Mouse (Mus musculus): ENCODE measurements at regions not wholly inside any gene's neighbourhood (a gene's known extent, or its start where the extent isn't known, plus 50 kb on each side); places are given as distances from the start of the nearest gene placed in this dataset.

- no peak for DNase-seq (ENCODE audit: low spot score in 2 of 2)
Measured at GRCm38 (mm10) chr8:102845362-102845761, 59.9 kb upstream of the Cdh11 start.

GRCm38 (mm10) chr8:102860021-102860420 lies 74.6 kb upstream of the Cdh11 start:
- DNase-seq (ENCODE audit: low spot score in 2 of 2) = no peak

- DNase-seq (ENCODE audit: low spot score in 2 of 2) = no peak
Measured at GRCm38 (mm10) chr8:102899525-102899924, 114.1 kb upstream of the Cdh11 start.

GRCm38 (mm10) chr8:102900662-102901061 lies 115.2 kb upstream of the Cdh11 start:
- no peak for DNase-seq (ENCODE audit: low spot score in 2 of 2)

- DNase-seq (ENCODE audit: low spot score in 2 of 2) = no peak
Measured at GRCm38 (mm10) chr8:102907444-102907843, 122.0 kb upstream of the Cdh11 start.

GRCm38 (mm10) chr8:102931342-102931835 lies 145.9 kb upstream of the Cdh11 start:
- DNase-seq (ENCODE audit: low spot score in 2 of 2) = no peak

GRCm38 (mm10) chr8:102938771-102939170 lies 153.3 kb upstream of the Cdh11 start:
- no peak for DNase-seq (ENCODE audit: low spot score in 2 of 2)

- no peak for DNase-seq (ENCODE audit: low spot score in 2 of 2)
Measured at GRCm38 (mm10) chr8:102945546-102945945, 160.1 kb upstream of the Cdh11 start.

- no peak for DNase-seq (ENCODE audit: low spot score in 2 of 2)
Measured at GRCm38 (mm10) chr8:102978161-102978581, 192.7 kb upstream of the Cdh11 start.

GRCm38 (mm10) chr8:102983220-102983909 lies 197.9 kb upstream of the Cdh11 start:
- no peak for DNase-seq (ENCODE audit: low spot score in 2 of 2)

GRCm38 (mm10) chr8:102983910-102984225 lies 198.4 kb upstream of the Cdh11 start:
- DNase-seq (ENCODE audit: low spot score in 2 of 2) = no peak

- no peak for DNase-seq (ENCODE audit: low spot score in 2 of 2)
Measured at GRCm38 (mm10) chr8:103007284-103007984, 222.0 kb upstream of the Cdh11 start.

GRCm38 (mm10) chr8:103019121-103019520 lies 233.7 kb upstream of the Cdh11 start:
- DNase-seq (ENCODE audit: low spot score in 2 of 2) = peak; percentile 45 to 61

GRCm38 (mm10) chr8:103023237-103023636 lies 237.8 kb upstream of the Cdh11 start:
- no peak for DNase-seq (ENCODE audit: low spot score in 2 of 2)

- DNase-seq (ENCODE audit: low spot score in 2 of 2) = no peak
Measured at GRCm38 (mm10) chr8:103031708-103032107, 246.3 kb upstream of the Cdh11 start.

GRCm38 (mm10) chr8:103033956-103034355 lies 248.5 kb upstream of the Cdh11 start:
- no peak for DNase-seq (ENCODE audit: low spot score in 2 of 2)

GRCm38 (mm10) chr8:103072079-103072635 lies 286.7 kb upstream of the Cdh11 start:
- DNase-seq (ENCODE audit: low spot score in 2 of 2) = no peak

GRCm38 (mm10) chr8:103072646-103073045 lies 287.2 kb upstream of the Cdh11 start:
- DNase-seq (ENCODE audit: low spot score in 2 of 2) = no peak

- DNase-seq (ENCODE audit: low spot score in 2 of 2) = no peak
Measured at GRCm38 (mm10) chr8:103078559-103078958, 293.1 kb upstream of the Cdh11 start.

GRCm38 (mm10) chr8:103086956-103087482 lies 301.6 kb upstream of the Cdh11 start:
- DNase-seq (ENCODE audit: low spot score in 2 of 2) = no peak

GRCm38 (mm10) chr8:103096496-103097092 lies 311.2 kb upstream of the Cdh11 start:
- DNase-seq (ENCODE audit: low spot score in 2 of 2) = no peak

GRCm38 (mm10) chr8:103125581-103125980 lies 340.1 kb upstream of the Cdh11 start:
- DNase-seq (ENCODE audit: low spot score in 2 of 2) = no peak

All from layer of hippocampus, postnatal 10 days (tissue).